Mouse (Mus musculus) adrenal gland, postnatal 10 days (tissue): Measurements from ENCODE around the gene Fam160a2. TPM values are rescaled to one million over a fixed set of nuclear protein-coding genes. Genes with fewer than 3 reads are reported as not detected.

Experiments
- DNase-seq: peaks from one replicate; pipeline ENCODE4 v3.0.0; 2021; ENCODE audit warnings: mixed read lengths
- long read RNA-seq, 2 experiments: library from polyadenylated mRNA; stranded (forward); transcript quantifications; one replicate each; pipeline ENCODE4 v2.0.0; 2021
- total RNA-seq, 2 experiments: library from RNA; stranded (reverse); gene quantifications; 2 replicates each; pipeline ENCODE4 v1.2.3; 2021

Fam160a2 gene
- total RNA-seq, result 10 to 100 TPM; 24.3 to 29.4 TPM
- long read RNA-seq, experiment 1, full-length matches to known transcripts, result 13 of 26 reads
- long read RNA-seq, experiment 1, partial matches to known transcripts, result 2 of 26 reads
- long read RNA-seq, experiment 1, other reads (novel, unspliced or antisense), result 11 of 26 reads
- long read RNA-seq, experiment 2, full-length matches to known transcripts, result 10 of 17 reads
- long read RNA-seq, experiment 2, partial matches to known transcripts, result 1 of 17 reads
- long read RNA-seq, experiment 2, other reads (novel, unspliced or antisense), result 6 of 17 reads

DNA sequence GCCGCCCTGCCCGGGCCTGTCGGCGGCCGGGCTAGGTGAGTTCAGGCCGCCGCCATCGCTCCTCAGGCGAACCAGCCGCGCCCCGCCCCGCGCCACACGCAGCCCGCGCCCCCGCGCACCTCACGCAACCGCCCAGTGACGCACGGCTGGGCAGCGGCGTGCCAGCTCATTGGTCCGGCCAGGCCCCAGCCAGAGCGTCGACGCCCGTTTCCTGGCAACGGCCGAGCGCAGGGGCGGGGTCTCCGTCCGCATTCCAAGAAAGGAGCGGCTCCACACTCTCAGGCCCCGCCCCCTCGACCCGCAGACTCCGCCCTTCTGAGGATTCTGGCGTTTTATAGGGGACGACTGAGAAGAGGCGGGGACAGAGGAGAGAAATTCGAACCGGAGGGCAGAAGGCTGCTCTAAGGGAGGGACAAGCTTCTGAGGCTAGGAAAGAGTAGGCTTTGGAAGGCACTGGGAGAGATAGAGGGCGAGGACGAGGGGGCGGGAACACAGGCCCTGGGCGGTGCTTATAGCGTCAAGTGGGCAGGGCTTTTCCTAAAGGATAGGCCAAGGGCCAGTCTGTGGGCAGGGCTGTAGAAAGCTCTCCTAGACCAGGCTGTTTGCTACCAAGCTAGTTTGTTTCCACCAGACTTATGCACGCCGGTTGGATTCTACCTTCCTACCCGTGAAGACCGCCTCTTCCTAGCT, at the start of gene Fam160a2:
Gene Fam160a2, minus strand, starts transcription at position 120 of the 690 bp plus-strand sequence.
- DNase-seq, result peak; percentile 100

DNA sequence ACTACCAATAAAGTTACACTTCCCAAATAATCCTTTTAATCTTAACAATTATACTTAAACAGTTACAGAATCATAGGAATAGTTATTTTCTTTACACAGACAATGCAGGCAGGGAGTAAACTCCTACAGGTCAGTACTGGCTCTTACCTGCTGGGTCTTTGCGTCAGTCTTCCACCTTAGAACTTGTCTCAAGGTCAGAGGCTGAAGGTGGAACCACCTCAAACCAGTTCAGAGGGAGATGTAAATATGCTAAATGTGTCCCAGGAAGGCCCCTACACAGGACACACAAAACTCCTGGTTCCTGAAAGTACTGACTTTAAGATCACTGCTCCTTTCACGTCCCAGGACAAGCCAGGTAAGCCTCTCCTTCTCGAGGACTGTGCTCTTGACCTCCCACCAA, 45.2 kb upstream of the Fam160a2 start:
- DNase-seq, result no peak

DNA sequence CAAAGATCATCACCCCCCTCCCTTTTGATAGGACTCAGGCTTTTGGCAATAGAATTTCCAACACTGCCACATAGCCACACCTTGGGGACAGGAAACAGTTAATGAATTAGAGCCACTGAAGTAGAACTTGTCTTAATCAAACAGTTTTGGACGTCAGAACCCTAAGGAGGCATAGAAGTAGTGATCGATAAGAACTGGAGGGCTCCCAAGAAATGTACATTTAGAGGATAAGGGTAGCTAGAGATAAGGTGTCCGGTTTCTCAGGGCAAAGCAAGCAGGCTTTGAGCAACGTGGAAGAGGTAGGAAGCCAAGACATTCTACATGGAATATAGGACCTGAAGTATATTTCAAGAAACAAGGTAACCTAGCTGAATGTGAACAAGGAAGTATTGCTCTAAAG, 41.6 kb upstream of the Fam160a2 start:
- no peak for DNase-seq

DNA sequence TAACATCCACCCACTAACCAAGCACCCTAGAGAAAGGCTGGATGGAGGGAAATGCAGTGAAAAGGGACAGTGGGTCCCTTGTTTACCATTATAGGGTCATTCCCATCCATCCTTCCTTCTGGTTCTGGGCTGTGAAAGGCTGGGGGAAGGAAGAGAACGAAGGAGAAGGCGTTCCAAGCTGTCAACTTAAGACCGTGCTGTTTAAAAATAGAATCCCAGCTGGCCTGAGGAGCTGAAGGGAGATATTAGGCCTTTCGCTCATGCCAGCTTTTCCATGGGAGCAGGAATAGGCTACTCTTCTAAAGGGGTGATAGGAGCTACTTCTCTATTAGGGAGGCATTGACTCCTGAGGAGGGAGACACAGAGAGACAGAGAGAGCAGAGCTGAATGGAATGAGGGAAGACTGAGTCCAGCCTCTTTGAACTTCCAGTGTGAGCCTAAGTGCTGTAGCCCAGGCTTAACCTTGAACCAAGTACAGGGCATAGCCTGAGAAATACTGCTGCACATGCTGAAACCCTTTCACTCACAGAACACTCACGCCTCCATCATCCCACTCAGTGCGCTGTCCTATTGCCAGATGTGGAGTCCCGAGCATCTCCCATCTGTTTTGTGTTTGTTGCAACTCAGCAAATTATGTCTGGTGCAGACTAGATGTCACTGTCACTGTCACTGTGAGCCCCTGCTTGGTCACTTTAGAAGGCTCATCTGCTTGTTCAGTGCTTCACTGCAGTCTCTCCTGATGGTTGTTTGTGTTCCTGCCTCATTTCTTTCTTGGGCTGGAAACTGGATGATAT, 38.3 kb upstream of the Fam160a2 start:
- no peak for DNase-seq

DNA sequence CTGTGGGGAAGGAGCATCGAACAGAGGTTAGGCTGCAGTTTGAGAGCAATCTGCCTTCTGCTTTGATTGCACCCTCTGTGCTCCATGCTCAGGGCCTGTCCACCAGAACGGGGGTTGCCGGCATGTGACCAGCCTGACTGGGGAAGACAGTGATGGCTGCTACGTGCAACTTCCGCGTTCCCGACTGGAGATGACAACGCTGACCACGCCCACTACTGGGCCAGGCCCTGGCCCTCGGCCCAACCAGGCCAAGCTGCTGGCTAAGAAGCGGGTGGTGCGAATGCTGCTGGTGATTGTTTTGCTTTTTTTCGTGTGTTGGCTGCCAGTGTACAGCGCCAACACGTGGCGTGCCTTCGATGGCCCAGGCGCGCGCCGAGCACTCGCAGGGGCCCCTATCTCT, 34.9 kb upstream of the Fam160a2 start:
- no peak for DNase-seq

DNA sequence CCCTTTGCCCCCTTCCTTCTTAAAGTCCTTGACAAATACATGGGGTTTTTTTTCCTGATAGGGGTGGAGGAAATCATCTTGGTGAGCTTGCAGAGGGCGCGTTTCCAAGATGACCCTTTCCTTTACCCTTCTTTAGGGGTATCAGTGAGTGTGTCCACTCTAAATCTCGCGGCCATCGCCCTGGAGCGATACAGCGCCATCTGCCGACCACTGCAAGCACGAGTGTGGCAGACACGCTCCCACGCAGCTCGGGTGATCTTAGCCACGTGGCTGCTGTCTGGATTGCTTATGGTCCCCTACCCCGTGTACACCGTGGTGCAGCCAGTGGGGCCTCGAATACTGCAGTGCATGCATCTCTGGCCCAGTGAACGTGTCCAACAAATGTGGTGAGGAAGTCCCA, 34.0 kb upstream of the Fam160a2 start:
- no peak for DNase-seq

DNA sequence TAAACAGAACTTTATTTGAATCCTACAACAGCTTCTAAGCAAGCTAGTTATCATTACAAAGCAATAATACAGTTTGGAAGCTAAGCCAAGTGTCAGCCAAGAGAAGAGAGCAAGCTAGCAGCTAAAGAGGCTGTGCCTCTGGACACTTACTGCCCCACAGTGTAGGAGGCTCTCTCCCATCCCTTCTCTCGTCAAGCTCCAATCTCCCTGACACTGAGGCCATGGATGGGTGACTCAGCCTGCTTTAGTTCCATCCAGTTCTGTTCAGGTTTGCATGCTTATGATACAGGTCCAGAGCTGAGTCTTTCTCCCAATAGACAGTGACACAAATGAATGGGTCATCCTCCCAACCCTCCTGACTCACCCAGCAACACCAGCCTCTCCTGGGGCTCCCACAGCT, 32.2 kb upstream of the Fam160a2 start:
- no peak for DNase-seq

DNA sequence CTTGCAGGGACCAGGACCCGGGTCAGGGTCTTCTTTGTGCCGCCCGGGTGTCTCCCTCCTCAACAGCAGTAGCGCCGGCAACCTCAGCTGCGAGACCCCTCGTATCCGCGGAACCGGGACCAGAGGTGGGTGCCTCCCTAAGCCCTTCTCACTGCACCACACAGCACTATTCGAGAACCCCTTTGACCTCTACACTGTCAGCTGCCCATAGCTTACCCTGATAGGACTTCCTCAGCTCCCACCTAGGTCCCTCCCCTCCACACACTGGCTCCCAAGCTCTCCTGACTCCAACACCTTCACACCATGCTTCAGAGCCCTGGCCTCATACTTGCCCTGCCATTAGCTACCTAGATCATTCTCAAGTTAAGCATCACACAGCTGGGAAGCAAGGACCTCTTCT, 26.2 kb upstream of the Fam160a2 start:
- DNase-seq, result no peak

DNA sequence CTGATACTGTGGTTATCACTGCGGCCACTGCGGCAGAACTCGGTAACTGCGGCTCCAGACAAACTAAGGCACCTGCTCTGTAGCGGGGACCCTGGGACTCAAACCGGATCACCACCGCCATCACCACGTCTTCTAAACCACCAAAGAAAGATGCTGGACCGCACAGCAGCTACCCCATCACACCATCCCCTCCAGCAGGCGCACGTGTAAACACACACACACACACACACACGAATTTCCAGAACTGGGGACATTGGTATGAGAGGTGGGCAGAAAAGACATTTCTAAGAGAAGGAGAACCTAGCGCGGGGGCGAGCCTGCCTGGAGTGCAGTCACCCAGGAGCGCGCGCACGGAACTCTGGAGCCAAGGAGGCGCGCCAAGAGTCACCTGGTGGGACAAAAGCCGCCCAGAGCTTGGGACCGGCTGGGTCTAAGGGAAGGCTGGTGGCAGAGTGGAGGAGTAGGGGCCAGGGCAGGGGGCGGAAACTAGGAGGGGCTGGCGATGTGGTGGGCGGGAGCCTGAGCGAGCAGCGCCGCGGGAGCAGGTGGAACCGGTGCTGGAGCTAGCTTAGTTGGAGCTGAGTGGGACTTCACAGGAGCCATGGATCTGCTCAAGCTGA, 25.7 kb upstream of the Fam160a2 start, which contains the start of gene Cckbr:
Gene Cckbr, plus strand, starts transcription at position 308 of the 620 bp plus-strand sequence.
- DNase-seq, result no peak

DNA sequence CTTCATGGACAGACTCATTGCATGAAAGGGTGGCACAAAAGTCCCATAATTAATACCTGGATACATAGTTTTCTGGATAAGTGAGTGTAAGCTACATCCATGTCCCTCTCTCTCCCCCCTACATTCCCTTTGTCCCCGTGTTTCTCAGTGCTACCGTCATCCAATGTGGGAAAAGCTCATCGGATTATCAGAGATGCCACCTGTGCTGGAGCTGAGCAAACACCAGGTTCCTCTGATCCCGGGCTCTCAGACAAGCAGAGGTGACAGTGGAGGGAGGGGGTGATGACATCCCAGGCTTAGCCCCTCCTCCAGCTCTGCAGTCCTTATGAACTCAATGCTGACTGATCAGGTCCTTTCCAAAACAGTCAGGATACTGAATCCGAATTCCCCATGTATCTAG, 24.5 kb upstream of the Fam160a2 start:
- no peak for DNase-seq

DNA sequence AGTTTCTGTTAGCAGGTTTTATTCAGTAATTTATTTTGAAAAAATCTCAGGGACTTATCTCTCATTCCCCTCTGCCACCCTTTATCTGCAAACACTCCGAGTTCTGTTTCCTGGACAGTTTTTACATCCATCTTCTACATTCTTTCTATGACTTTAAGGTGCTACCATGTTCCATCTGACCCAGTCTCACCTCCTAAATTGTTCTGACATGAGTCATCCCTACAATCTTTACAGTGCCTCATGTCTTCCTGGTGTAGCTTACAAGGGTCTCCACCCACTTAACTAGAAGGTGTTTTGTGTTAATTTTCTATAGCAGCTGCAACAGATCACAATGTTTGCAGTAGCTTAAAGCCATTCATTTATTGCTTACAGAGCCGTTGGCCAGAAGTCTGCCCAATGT, 21.0 kb upstream of the Fam160a2 start:
- DNase-seq, result no peak

DNA sequence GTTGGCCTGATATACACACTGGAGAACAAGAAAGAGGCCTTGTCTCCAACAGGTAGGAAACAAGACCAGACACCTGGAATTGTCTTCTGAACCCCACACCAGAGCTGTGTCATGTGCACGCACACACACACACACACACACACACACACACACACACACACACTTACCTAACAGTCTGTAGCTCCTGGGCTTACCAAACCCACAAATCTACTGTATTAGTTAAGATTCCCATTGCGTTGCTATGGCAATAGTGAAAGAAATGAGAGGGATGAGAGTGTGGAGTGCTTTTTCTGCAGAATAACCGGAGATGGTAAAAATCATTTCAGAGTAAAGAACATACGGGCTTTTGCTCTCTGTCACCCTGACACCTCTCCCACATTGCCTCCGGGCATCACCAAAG, 18.3 kb upstream of the Fam160a2 start:
- DNase-seq, result no peak

DNA sequence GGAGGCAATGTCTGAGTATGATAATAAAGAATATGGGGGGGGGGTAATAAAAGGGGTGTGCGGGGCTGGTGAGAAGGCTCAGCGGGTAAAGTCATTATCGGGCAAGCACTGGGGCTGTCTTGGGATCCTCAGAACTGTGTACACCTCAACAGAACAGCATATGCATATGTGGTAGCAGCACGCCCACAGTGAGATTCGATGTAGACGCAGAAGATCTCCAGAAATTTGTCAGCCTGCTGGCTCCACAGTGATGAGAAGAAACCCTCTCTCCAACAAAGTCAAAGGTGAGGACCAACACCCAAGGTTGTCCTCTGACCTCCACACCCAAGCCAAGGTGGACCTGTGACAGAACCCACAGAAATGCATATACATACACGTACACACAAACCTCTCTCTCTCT, 16.7 kb upstream of the Fam160a2 start:
- no peak for DNase-seq

DNA sequence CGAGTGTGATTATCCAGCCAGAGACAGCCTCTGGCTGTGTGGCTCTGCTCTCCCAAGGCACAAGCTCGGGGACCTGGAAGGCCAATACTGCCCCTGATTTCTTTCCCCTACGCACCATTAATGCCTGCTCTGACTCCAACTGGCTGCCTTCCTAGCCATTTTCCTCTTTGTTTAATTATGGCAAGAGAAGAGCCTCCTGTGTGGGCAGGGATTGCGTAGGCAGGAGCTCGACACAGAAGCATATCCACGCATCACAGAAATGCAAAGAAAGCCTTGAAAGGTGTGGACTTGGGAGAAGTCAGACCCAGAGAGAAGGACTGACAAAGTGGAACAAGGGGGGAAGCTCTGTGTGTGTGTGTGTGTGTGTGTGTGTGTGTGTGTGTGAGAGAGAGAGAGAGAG, 14.5 kb upstream of the Fam160a2 start:
- no peak for DNase-seq

DNA sequence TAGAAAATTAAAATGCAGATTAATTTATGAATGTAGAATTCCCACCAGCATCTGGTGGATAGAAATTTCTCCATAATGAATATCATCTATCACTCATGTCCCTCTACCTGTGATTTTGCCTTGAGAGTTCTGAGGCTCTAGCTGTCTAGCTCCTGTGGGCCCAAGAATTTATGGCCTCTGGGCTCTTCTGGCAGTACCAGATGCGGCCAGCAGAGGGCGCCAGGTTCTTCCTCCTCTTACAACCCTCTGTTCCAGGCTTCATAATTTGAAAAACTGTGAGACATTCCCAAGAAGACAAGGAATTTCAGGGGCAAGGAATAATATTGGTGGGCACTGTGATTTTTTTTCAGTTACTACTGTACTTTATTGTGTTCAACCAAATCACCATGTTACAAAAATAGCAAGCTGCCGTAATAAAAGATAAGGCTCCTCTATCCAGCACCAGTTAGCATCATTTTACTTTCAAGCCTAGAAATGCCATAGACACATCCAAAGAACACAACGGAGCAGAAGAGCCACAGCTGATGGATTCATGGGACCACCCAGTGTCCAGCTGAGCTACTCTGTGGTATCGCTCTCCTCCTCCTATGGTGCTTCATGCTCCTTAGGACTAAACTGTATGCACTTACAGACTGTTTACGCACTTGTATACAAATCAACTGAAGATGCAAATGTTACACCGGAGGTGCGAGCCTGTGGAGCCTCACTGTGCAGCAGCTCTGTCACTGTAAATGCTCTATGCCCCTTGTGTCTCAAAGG, 12.2 kb upstream of the Fam160a2 start:
- DNase-seq, result peak; percentile 87

DNA sequence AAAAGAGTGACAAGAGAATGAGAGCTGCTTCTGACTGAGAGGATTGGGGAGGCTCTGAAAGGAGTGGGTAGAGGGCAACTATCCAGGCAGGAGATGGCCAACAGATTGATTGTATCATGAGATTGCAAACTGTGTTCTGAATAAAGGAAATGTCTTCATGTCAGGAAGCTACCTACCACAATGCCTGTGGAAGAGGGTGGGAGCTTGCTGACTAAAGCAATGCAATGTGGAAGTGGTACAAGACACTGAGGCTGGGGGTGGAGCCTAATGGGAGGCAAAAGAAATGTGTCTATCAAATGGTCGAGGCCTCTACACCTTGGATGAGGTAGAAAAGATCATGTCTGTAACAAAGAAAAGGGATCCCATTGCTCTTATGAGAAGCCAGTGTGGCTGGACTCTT, 6.5 kb upstream of the Fam160a2 start:
- no peak for DNase-seq

DNA sequence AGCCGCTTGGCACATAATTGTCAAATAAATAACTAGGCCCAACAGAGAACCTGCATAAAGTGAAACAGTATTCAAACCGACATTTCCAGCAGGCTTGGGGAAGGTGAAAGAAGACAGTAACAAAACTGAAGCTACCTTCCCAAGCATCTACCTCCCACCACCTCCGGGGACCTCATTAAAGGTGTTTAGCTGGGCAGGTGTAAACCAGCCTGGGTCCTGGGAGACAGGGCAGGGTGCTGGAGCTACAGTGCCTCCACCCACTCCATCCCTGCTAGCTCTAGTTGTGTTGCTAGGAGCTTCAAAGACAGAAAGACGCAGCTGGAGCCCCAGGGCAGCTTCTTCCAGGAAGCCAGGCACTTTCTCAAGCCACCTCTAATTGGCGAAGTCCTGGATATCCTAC, 4.4 kb upstream of the Fam160a2 start, which contains the start of gene Cnga4:
Gene Cnga4, plus strand, starts transcription at position 301 of the 400 bp plus-strand sequence.
- no peak for DNase-seq

DNA sequence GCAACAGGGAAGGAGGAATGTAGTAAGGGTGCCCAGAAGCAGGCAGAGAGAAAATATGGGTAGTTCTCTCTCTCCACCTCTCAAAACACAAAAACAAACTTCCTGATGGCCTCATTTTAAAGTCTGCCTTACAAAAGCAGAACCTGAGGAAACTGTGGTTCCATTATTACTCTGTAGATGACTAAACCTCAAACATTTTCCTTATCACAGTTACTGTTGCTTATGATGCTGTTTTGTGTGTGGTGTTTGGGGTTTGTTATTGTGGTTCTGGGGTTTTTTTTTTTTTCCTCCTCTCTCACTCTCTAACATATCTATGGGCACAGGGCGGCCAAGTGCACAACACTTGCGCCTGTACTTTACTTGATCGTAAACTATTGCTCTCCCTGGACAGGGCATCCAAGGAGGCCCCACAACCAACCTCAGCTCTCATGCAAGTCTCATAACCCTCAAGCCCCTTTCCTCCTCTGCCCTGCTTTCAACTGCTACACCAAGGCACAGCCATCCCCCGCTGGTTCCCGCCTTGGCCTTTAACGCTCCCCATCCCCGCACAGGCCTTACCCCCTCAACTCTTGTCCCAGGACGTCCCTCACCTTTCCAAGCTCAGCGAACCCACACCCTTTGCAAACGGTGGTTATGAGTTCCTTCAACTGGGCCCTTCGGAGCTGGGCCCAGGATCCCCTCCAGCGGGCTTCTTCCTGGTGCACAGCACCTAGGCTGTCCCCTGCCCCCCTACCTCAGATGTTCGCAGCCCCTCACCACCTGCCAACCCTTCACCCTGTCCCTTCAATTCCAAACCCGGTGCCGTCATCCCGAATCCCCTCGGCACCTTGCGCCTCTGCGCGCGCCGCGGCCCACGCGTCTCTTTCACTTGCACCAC, 558 bp downstream of the Fam160a2 start:
- DNase-seq, result no peak

DNA sequence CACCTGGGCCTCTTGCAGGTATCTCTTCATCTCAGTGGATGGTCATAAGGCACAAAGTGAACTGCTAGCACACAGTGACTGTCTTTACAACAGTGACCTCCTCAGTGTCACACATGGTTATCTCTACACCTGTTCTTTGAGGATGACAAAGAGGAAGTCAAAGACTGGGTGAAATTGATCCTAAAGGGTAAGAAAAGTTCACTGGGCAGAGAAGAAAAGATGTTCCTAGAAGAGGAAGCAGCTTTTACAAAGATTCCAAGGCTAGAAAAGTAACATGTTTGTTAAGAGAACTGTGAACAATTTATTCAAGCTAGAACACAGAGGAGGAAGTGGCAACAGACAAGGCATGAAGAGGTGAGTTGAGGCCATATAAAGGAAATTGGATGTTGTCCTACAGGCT, 3.7 kb downstream of the Fam160a2 start:
- no peak for DNase-seq

DNA sequence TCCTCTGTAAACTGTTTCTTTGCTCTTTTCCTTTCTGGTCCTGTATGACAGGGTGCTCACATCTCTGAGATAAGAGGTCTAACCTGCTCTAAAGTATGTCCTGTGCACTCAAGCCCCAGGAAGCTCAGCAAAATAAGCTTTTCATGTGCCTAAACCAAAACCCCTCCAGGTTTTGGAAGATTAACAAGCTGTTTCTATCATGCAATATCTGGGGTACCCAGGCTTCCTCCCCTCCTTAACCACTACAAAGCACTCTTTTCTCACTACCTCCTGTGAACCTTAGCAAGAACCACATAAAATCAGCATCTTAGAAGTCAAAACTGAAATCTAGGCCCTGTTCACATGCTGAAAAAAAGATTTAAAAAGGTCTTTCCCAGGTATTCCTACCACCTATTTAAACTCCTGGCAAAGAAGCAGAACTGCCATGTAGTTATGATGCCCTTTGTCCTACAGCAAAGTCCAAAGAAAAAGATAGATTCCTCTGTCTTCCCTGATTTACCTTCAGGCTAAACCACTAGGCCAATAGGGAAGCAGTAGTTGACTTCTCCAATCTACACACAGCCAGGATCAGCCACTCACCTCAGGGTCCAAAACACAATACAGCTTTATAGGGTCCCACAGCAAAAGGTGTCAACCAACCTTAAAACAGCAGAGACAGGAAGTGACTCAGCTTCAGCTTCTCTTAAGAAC, 4.6 kb downstream of the Fam160a2 start:
- no peak for DNase-seq
